Mouse (Mus musculus): ENCODE data around the gene Baiap2. TPM values are rescaled to one million over a fixed set of nuclear protein-coding genes. Genes with fewer than 3 reads are reported as not detected.

The Baiap2 gene
- polyA plus RNA-seq (2015; fragmentation: Nextera tagmentation; extraction: Ambion mirVana) = 16.6 and 16.8 TPM in 2 replicates

DNA sequence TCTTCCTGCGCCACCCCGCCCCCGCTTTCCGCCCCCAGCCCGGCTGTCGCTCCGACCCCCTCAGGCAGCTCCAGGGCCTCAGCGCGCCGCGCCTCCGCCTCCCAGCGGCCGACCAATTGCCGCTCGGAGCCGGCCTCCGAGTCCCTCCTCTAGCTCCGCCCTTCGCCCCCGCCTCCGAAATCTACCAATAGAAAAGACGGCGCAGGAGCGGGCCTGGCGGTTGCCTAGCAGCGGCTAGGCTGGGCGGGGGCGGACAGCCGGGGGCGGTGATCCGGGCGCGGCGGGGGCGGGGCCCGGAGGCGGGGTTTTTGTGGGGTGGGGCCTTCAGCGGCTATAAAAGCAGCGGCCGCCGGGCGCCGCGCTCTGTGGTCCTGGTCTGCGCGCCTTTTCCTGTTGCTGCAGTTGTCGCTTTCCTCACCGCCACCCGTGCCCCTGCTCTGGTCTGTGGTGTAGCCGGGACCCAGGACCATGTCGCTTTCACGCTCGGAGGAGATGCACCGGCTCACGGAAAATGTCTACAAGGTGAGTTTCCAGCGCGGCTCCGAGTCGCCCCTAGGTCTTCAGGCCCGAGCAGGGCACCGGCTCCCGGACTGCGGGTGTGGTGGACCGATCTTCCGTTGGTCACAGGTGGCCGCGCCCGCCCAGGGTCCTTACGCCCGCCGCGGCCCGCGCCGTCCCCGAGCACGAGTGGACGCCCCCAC is at the start of gene Baiap2:
TSS of gene Baiap2 (plus strand) at position 37 of the 701 bp plus-strand sequence.
- Histone ChIP-seq H3K4me1 (peaks cover 63% of the 10 kb centered on the region), H3K27ac (peak within 1 kb of the TSS; percentile 86), H3K4me3 (peak within 1 kb of the TSS; percentile 79), H3K27me3 (peaks cover 6% of the 10 kb centered on the region; the same call in 1 of the 2 replicates), H3K9ac (peak within 1 kb of the TSS; percentile 83), H3K4me2 (replicated peaks) (peak within 1 kb of the TSS; percentile 99), H3K9me3 (no peaks in the 10 kb centered on the region), H3K36me3 (no peaks in the 10 kb centered on the region)
- ATAC-seq (ENCODE audit: low FRiP score, low read depth) = peak; percentile 96
- WGBS = under 1% methylated on average over 75 of the region's 79 CpGs

DNA sequence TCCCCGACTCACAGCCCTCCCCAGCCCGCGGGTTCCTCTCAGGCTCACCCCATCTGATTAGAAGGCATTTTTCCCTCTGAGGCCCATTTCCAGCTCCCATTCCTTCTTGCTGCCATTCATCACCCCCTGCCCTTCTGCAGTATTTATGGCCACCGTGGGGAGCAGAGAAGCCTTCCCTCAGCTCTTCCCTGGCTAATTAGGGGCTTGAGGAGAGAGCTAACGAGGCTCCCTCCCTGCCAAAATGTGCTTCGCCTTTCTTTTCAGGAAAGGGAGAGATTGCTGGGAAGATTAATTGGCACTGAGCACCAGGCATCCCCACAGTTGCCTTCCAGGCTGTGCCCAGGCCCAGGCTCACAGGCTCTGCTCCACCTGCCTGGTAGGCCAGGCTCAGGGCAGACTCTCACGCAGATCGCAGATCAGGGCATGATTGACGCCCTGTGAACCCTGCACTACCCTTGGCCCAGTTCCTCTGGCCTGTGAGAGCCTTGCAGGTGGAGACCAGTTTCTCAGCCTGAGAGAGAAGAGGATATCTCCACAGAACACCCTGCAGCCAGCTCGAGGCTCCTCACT is 48.8 kb upstream of the Baiap2 start:
- WGBS = 50% methylated on average over 10 of the region's 10 CpGs
- ATAC-seq (ENCODE audit: low FRiP score, low read depth) = no peak
- H3K9ac ChIP-seq = no peak overlapping the region
- H3K9me3 ChIP-seq = no peaks in the 10 kb centered on the region
- H3K36me3 ChIP-seq = peaks cover 93% of the 10 kb centered on the region
- no peaks in the 10 kb centered on the region for H3K4me1 ChIP-seq
- H3K27ac ChIP-seq = no peak overlapping the region
- H3K27me3 ChIP-seq = no peaks in the 10 kb centered on the region
- H3K4me3 ChIP-seq = no peak overlapping the region
- no peak overlapping the region for H3K4me2 ChIP-seq (replicated peaks)

DNA sequence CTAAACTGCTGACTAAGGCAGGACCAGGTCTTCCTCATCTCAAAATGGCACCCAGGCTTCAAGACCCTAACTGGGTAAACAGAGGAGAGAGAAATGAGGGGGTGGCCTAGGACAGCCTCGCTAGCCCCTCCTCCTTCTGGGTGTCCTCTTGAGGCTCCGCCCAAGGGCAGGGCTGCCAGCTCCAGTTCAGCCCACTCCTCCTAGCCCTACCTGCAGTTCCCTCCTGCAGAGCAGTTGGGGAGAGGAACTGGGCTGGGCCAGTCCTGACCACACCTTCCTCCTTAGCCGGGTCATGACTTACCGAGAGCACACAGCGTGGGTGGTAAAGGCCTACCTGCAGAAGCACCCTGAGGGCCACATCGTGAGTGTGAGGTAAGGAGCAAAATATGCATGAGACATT is 47.9 kb upstream of the Baiap2 start:
- WGBS = 60% methylated on average over 6 of the region's 6 CpGs
- no peak for ATAC-seq (ENCODE audit: low FRiP score, low read depth)

DNA sequence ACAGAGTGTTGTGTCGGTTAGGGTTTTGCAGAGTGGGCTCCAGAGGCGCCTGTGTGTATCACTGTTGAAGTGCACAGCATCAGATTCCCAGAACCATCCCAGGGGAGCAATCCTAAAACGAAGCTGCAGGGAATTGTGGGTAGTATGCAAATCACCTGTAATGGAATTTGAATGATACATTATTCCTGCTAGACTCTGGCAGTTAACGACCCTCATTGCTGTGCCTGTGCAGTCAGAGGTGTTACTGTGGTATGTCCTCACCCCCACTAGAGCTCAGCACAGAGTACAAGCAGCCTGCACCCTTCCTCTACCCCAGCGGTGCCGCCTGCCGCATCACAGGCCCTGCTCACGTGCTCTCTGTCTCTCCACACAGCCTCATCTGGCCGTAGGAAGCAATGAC is 45.5 kb upstream of the Baiap2 start:
- 76% methylated on average over 9 of the region's 9 CpGs for WGBS
- Histone ChIP-seq H3K36me3 (peaks cover 72% of the 10 kb centered on the region), H3K9me3 (no peaks in the 10 kb centered on the region), H3K4me3 (no peak overlapping the region), H3K4me2 (replicated peaks) (no peak overlapping the region), H3K27ac (no peak overlapping the region), H3K9ac (no peak overlapping the region), H3K4me1 (no peaks in the 10 kb centered on the region), H3K27me3 (no peaks in the 10 kb centered on the region)
- ATAC-seq (ENCODE audit: low FRiP score, low read depth) = no peak

More for the DNA sequence above, 47.9 kb upstream of the Baiap2 start:
- Histone ChIP-seq H3K9ac (no peak overlapping the region), H3K9me3 (no peaks in the 10 kb centered on the region), H3K36me3 (peaks cover 93% of the 10 kb centered on the region), H3K4me3 (no peak overlapping the region), H3K27me3 (no peaks in the 10 kb centered on the region), H3K4me2 (replicated peaks) (no peak overlapping the region), H3K27ac (no peak overlapping the region), H3K4me1 (no peaks in the 10 kb centered on the region)

DNA sequence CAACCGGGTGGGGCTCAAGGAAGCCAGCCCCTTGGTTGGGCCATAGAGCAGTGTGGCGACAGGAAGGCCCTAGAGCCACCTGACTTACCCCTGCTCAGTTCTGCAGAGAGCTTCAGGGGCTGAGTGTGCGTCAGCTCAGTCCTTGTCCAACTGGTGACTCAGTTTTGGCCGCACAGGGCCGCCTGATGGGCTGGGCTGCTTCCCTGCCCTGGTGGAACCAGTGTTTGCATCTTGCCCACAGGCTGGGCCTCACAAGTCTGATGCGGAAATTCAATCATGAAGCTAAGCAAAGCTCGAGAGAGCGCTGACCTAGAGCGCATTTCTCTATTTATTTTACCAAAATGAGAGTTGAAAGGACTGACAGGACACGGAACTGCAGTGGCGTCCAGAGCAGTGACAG is 43.6 kb upstream of the Baiap2 start:
- Histone ChIP-seq H3K27me3 (no peaks in the 10 kb centered on the region), H3K4me3 (no peak overlapping the region), H3K9ac (no peak overlapping the region), H3K4me1 (no peaks in the 10 kb centered on the region), H3K9me3 (no peaks in the 10 kb centered on the region), H3K27ac (no peak overlapping the region), H3K36me3 (peaks cover 55% of the 10 kb centered on the region), H3K4me2 (replicated peaks) (no peak overlapping the region)
- ATAC-seq (ENCODE audit: low FRiP score, low read depth) = no peak
- WGBS = 92% methylated on average over 11 of the region's 11 CpGs

DNA sequence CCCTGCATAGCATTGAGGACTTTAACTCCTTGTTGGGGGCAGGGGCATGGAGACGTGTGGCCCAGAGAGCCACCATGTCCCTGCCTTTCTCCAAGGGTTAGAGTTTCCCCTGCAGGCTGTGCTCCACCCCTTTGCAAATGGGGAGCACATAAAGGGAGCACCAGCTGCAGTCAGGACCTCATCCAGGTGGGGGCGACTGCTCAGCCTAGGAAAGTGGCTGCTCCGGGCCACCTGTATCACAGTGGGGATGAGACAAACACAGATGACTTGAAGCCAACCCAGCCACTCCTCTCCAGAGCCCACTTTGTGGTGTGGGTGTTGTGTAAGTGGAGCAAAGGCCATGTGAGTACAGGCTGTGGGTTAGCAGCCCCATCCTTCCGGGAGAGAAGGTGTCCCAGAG is 41.4 kb upstream of the Baiap2 start:
- H3K4me1 ChIP-seq = no peaks in the 10 kb centered on the region; the same call in 1 of the 2 replicates
- no peak overlapping the region for H3K27ac ChIP-seq
- WGBS = 66% methylated on average over 4 of the region's 4 CpGs
- no peak for ATAC-seq (ENCODE audit: low FRiP score, low read depth)
- H3K9me3 ChIP-seq = no peaks in the 10 kb centered on the region
- H3K4me3 ChIP-seq = no peak overlapping the region
- H3K9ac ChIP-seq = no peak overlapping the region
- no peaks in the 10 kb centered on the region for H3K27me3 ChIP-seq
- H3K4me2 ChIP-seq (replicated peaks) = no peak overlapping the region
- peaks cover 33% of the 10 kb centered on the region for H3K36me3 ChIP-seq

DNA sequence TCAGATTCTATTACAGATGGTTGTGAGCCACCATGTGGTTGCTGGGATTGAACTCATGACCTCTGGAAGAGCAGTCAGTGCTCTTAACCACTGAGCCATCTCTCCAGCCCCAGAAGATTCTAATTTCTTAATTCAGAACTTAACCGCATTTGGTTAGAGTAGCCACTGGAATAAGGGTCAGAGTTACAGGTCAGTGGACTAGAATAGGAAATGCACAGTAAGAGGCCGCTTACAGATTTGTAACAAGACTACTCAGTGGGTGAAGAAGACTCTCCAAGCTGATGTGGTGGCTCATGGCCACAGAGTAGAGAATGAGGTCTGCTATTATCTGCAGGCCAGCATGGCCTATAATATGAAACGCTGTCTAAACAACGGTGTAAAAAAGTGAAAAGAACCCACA is 39.7 kb upstream of the Baiap2 start:
- Histone ChIP-seq H3K9me3 (no peaks in the 10 kb centered on the region), H3K27me3 (peaks cover 9% of the 10 kb centered on the region), H3K4me2 (replicated peaks) (no peak overlapping the region), H3K27ac (no peak overlapping the region), H3K36me3 (peaks cover 18% of the 10 kb centered on the region), H3K4me3 (no peak overlapping the region), H3K4me1 (no peaks in the 10 kb centered on the region; the same call in 1 of the 2 replicates), H3K9ac (no peak overlapping the region)
- 82% methylated on average over 4 of the region's 4 CpGs for WGBS
- no peak for ATAC-seq (ENCODE audit: low FRiP score, low read depth)

DNA sequence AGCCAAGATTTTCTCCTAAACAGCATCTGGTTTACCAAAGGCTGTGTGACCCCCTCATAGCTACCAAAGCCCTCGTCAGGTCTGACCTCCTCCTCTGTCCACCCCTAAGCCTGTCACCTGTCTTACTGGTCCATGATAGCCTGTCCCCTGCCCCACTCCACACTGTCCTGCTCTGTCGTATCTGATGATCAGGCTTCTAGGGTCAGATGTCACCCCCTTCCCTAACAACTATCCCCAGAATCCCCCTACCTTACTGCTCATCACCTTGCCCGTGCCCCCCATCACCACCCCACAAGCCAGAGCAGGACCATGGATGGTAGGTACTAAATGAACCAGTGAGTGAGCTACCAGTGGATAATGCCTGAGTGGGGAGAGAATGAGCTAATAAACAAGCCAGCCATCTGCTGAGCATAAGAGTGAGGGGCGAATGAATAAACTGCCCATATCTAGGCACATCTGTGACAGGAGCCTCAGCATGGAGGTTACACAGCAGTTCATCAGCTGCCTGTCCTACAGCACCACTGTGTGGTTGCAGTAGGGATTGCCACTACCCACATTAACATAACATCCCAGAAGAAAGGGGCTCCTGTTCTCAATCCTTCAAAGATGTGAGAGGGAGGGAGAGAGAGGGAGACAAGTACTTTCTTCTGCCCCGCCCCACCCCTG is 37.8 kb upstream of the Baiap2 start:
- Histone ChIP-seq H3K36me3 (no peaks in the 10 kb centered on the region), H3K27ac (no peak overlapping the region), H3K4me3 (no peak overlapping the region), H3K27me3 (peaks cover 15% of the 10 kb centered on the region), H3K4me2 (replicated peaks) (no peak overlapping the region), H3K9ac (no peak overlapping the region), H3K9me3 (no peaks in the 10 kb centered on the region), H3K4me1 (peaks cover 6% of the 10 kb centered on the region)
- 37% methylated on average over 5 of the region's 5 CpGs for WGBS
- peak; percentile 71; the same call in 1 of the 2 replicates for ATAC-seq (ENCODE audit: low FRiP score, low read depth)

DNA sequence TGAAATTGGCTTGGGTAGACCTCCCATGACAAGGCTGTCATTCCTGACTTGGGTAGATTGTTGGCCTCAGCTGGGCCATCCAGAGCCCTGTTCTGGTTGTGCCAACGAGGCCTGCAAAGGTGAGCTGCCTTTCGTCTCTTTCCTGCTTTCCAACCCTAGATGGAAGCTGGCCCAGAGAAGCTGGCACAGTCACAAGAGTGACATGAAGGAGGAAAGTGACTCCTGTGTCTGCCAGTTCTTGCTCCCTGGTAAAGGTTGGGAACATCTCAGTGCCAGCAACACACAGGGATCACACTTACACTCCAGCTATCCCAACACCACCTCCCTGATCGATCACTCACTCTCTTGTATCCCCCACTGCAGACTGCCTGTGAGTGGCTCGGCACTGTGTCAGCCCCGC is 36.8 kb upstream of the Baiap2 start:
- H3K36me3 ChIP-seq = no peaks in the 10 kb centered on the region
- H3K4me3 ChIP-seq = no peak overlapping the region
- ATAC-seq (ENCODE audit: low FRiP score, low read depth) = no peak
- peaks cover 15% of the 10 kb centered on the region for H3K27me3 ChIP-seq
- H3K4me1 ChIP-seq = peaks cover 7% of the 10 kb centered on the region
- H3K9ac ChIP-seq = no peak overlapping the region
- 83% methylated on average over 5 of the region's 5 CpGs for WGBS
- no peaks in the 10 kb centered on the region for H3K9me3 ChIP-seq
- H3K27ac ChIP-seq = no peak overlapping the region
- H3K4me2 ChIP-seq (replicated peaks) = no peak overlapping the region

DNA sequence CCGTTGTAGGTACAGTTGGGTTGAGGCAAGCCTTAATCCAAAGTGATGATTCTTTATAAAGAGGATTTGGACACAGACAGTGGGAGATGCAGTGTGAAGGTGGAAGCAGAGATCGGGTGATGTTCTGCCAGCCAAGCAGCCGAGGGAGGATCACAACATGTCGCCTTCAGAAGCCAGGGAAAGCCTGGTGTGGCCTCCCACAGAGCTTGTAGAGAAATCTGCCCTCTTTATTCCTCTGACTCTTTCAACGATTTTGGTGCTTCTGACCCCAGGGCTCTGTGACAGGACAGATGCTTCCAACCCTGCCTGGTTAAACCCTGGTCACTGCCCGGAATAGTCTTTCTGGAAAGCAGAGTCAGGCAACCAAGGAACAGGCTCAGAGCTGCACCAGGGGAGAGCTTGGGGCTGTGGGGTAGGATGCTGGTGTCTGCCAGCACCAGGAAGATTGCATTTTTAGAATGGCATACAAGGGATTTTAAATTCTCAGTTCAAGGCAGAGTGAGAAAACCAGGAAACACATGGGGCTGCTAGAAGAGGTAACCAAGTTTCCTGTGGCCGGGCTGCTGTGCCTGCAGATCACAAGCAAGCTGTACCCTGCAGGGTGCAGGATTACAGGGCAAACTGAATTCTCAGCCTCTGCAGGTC is 35.4 kb upstream of the Baiap2 start:
- 0 out of 2 replicates have a peak overlapping the region, but pooled peaks have one; percentile 13 for H3K9ac ChIP-seq
- no peak overlapping the region for H3K4me2 ChIP-seq (replicated peaks)
- no peak overlapping the region for H3K27ac ChIP-seq
- H3K4me3 ChIP-seq = no peak overlapping the region
- H3K27me3 ChIP-seq = peaks cover 15% of the 10 kb centered on the region
- 39% methylated on average over 7 of the region's 7 CpGs for WGBS
- no peaks in the 10 kb centered on the region for H3K9me3 ChIP-seq
- H3K36me3 ChIP-seq = no peaks in the 10 kb centered on the region
- H3K4me1 ChIP-seq = peaks cover 7% of the 10 kb centered on the region
- no peak for ATAC-seq (ENCODE audit: low FRiP score, low read depth)

DNA sequence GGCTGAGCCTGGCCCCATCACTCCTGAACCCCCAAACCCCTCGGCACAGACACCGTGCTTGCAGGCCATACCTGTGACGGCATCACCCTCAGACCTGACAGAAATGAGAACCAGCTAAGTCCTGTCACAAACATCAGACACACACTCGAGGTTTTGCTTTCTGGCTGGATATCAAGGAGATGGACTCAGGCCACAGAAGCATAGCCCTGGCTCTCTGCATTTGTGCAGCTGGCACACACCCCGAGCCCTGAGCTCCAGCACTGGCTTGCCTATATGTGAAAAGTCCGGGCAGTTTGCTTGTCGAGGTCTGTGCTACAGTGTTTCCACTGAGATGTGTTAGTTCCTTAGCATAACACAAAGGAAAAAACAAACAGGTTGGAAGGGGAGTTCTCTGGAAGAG is 34.9 kb upstream of the Baiap2 start:
- Histone ChIP-seq H3K27me3 (peaks cover 15% of the 10 kb centered on the region), H3K9ac (0 out of 2 replicates have a peak overlapping the region, but pooled peaks have one; percentile 13), H3K36me3 (no peaks in the 10 kb centered on the region), H3K9me3 (no peaks in the 10 kb centered on the region), H3K4me3 (no peak overlapping the region), H3K27ac (no peak overlapping the region), H3K4me2 (replicated peaks) (no peak overlapping the region), H3K4me1 (peaks cover 10% of the 10 kb centered on the region)
- ATAC-seq (ENCODE audit: low FRiP score, low read depth) = no peak
- 56% methylated on average over 7 of the region's 7 CpGs for WGBS

DNA sequence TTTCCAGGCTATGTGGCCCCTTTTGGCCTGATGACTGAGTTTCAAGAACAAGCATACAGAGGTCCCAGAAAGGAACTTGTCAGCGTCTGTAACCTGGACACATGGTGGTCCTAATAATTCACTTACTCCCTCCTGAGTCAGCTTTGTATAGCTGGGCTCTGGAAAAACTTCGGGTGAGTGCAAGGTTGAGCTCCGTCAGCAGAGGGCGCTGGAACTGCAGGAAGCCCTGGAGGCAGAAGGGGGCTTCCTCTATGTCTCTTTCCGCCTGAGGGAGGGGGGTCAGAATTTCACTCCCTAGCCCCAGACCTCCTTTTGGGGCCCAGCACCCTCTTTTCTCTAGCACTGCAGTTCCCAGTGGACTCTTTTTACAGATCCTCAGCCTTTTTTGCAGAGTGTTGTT is 33.1 kb upstream of the Baiap2 start:
- Histone ChIP-seq H3K9me3 (no peaks in the 10 kb centered on the region), H3K36me3 (no peaks in the 10 kb centered on the region), H3K4me2 (replicated peaks) (no peak overlapping the region; the same call in 1 of the 2 replicates), H3K4me3 (no peak overlapping the region), H3K27me3 (peaks cover 15% of the 10 kb centered on the region), H3K27ac (no peak overlapping the region), H3K9ac (no peak overlapping the region), H3K4me1 (peaks cover 20% of the 10 kb centered on the region)
- no peak for ATAC-seq (ENCODE audit: low FRiP score, low read depth)
- 0% methylated on average over 5 of the region's 5 CpGs for WGBS

All from limb, embryonic 13.5 days (tissue).